Mouse (Mus musculus) inflammation-experienced regulatory T-cells (primary cell): ENCODE data around the gene Siglec1. TPM values are rescaled to one million over a fixed set of nuclear protein-coding genes. Genes with fewer than 3 reads are reported as not detected.

ENCODE experiments used
- polyA plus RNA-seq, 2 experiments: library from polyadenylated mRNA; unstranded; fragments of 100-300 nt; shearing (Covaris generic); gene quantifications; one replicate each; pipeline ENCODE4 v1.2.1; 2017

The Siglec1 gene
- 1 to 10 TPM in 1 of 2 experiments, under 1 TPM in 1; 0.18 to 2.0 TPM for polyA plus RNA-seq

DNA sequence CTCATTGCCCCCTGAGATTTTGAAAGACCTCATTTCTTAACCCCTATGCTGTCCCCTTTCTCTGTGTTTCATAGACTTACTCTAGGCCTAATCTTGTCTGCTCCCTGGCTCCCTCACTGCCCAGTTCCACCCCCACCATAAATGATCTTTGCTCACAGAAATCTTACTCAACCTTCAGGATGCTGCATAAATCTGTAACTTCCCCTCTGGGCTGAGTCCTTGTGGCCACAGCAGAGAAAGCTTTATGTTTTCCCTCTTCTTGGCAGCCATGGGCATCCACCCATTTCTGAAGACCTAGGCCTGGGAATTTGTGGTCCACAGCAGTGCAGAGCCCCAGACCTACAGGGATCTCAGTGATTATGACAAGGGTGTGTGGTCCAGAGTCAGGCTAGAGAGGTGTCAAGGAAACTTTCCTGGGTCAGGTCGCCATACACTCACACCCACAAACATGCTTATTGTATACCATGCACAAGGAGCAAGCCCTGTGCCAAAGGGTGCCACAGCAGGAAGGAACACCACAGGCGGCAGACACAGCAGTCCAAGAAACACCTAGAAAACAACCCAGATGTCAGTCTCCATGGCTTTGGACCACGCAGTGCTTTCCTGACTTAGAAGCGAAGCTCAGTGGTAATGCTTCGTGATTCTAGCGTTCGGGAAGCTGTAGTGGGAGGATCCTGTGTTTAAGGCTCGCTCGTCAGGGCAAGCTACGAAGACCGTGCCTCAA lies at the start of gene Siglec1:
Gene Siglec1, minus strand, starts transcription at position 99 of the 724 bp plus-strand sequence.

GRCm38 (mm10) chr2:131132930-131133547 lies 46.5 kb upstream of the Siglec1 start, which contains the start of gene Gm11037:
Gene Gm11037 (plus strand): TSS chr2:131133497.

GRCm38 (mm10) chr2:131127161-131127730 lies 40.7 kb upstream of the Siglec1 start, which contains the start of gene Hspa12b:
Gene Hspa12b (plus strand): TSS chr2:131127280.

DNA sequence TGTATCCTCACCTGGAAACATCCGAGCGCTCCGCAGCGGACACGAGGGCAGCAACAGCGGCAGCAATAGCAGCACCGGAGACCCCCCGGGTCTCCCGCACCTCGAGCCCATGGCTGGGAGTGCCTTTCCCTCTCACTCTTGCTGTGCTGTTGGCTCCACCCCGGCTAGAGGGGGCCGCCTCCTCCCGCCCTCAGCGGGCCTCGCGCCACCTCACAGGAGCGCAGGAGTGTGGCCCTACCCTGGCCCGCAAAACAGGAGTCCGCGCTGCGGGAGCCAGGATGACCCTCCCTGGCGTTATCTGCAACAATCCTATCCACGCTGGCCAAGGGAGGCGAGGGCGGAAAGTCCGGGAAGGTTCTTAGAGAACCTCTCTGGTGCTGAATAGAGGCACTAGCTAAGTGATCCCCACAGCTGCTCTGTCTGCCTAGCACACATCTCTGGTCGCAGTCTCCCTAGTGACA lies 23.1 kb downstream of the Siglec1 start, which contains the start of gene Adam33:
Gene Adam33, minus strand, starts transcription at position 411 of the 461 bp plus-strand sequence.

GRCm38 (mm10) chr2:131042988-131043387 lies 43.6 kb downstream of the Siglec1 start, which contains the start of gene Gfra4:
Gene Gfra4 (minus strand): TSS chr2:131043088.

Other genes with a start within 250 kb of the Siglec1 start
- 10 to 100 TPM; 16.3 to 18.9 TPM for gene 4930402H24Rik, start 180.4 kb downstream of the Siglec1 start, polyA plus RNA-seq
- gene Atrn, start 180.3 kb downstream of the Siglec1 start, polyA plus RNA-seq, result 10 to 100 TPM; 11.6 to 14.9 TPM
- 1 to 10 TPM in 1 of 2 experiments, not detected in 1; 1.5 TPM for gene Gfra4, start 43.7 kb downstream of the Siglec1 start, polyA plus RNA-seq
- gene Adam33, start 23.0 kb downstream of the Siglec1 start, polyA plus RNA-seq, result 1 to 10 TPM in 1 of 2 experiments, under 1 TPM in 1; 0.89 to 2.1 TPM
- gene Hspa12b, start 40.5 kb upstream of the Siglec1 start, polyA plus RNA-seq, result under 1 TPM; 0.13 to 0.92 TPM
- not detected for gene Gm11037, start 46.7 kb upstream of the Siglec1 start, polyA plus RNA-seq
- gene 1700037H04Rik, start 73.3 kb upstream of the Siglec1 start, polyA plus RNA-seq, result 10 to 100 TPM; 29.5 to 41.0 TPM
- gene Cenpb, start 93.3 kb upstream of the Siglec1 start, polyA plus RNA-seq, result 10 to 100 TPM in 1 of 2 experiments, 1 to 10 TPM in 1; 7.6 to 11.6 TPM
- gene Cdc25b, start 100.2 kb upstream of the Siglec1 start, polyA plus RNA-seq, result 100 to 1,000 TPM in 1 of 2 experiments, 10 to 100 TPM in 1; 81.9 to 101 TPM
- gene Spef1, start 100.5 kb upstream of the Siglec1 start, polyA plus RNA-seq, result 1 to 10 TPM in 1 of 2 experiments, under 1 TPM in 1; 0.69 to 1.9 TPM
- 10 to 100 TPM; 21.0 to 28.8 TPM for gene Ap5s1, start 120.3 kb upstream of the Siglec1 start, polyA plus RNA-seq
- gene Mavs, start 147.3 kb upstream of the Siglec1 start, polyA plus RNA-seq, result 10 to 100 TPM; 16.7 to 23.5 TPM
- gene Pank2, start 175.7 kb upstream of the Siglec1 start, polyA plus RNA-seq, result 100 to 1,000 TPM in 1 of 2 experiments, 10 to 100 TPM in 1; 97.9 to 102 TPM